Mouse (Mus musculus): ENCODE results near the gene D1Ertd622e. TPM values are rescaled to one million over a fixed set of nuclear protein-coding genes. Genes with fewer than 3 reads are reported as not detected.
A peak's percentile ranks its signal among the peaks of the same experiment; 100 is the strongest.
"Not testable (repeated sequence)": the region's sequence is repeated elsewhere in the genome, so short reads cannot be mapped to it uniquely, and the experiment has no call there.

The D1Ertd622e gene
- polyA plus RNA-seq, 1 experiment: 22.8 TPM

- DNase-seq: no peak
- Histone ChIP-seq H3K27ac (ENCODE audit: insufficient read depth, low read depth, low read length) (no peak overlapping the region), H3K27me3 (replicated peaks; ENCODE audit: control insufficient read depth, insufficient read depth, low read length) (no peaks in the 10 kb centered on the region), H3K36me3 (ENCODE audit: control insufficient read depth, insufficient read depth, low read length) (no peaks in the 10 kb centered on the region), H3K4me3 (ENCODE audit: insufficient read depth, low read depth, low read length) (no peak overlapping the region), H3K4me1 (ENCODE audit: control insufficient read depth, insufficient read depth, low read length) (peaks cover 8% of the 10 kb centered on the region)
- TF ChIP-seq POLR2A (IDR thresholded peaks at IDR 0.05; ENCODE audit: low read depth, low read length) (no peak), CTCF (conservative IDR thresholded peaks at IDR 0.05; ENCODE audit: insufficient read depth, insufficient read length, low read depth, low read length) (no peak)
- WGBS: 78% methylated on average over 2 of the region's 2 CpGs
Observed at GRCm38 (mm10) chr1:97611747-97612146, 50.1 kb downstream of the D1Ertd622e start.

GRCm38 (mm10) chr1:97603361-97603760, 58.5 kb downstream of the D1Ertd622e start:
- TF ChIP-seq CTCF (conservative IDR thresholded peaks at IDR 0.05; ENCODE audit: insufficient read depth, insufficient read length, low read depth, low read length): no peak
- TF ChIP-seq POLR2A (IDR thresholded peaks at IDR 0.05; ENCODE audit: low read depth, low read length): no peak
- Histone ChIP-seq H3K4me3 (ENCODE audit: insufficient read depth, low read depth, low read length) (no peak overlapping the region), H3K4me1 (ENCODE audit: control insufficient read depth, insufficient read depth, low read length) (peaks cover 5% of the 10 kb centered on the region; the same call in 1 of the 2 replicates), H3K27ac (ENCODE audit: insufficient read depth, low read depth, low read length) (no peak overlapping the region), H3K36me3 (ENCODE audit: control insufficient read depth, insufficient read depth, low read length) (no peaks in the 10 kb centered on the region), H3K27me3 (replicated peaks; ENCODE audit: control insufficient read depth, insufficient read depth, low read length) (no peaks in the 10 kb centered on the region)
- 38% methylated on average over 1 of the region's 1 CpGs for WGBS
- DNase-seq: peak; percentile 74

GRCm38 (mm10) chr1:97600371-97600770, 61.5 kb downstream of the D1Ertd622e start:
- no peak overlapping the region for H3K27ac ChIP-seq (ENCODE audit: insufficient read depth, low read depth, low read length)
- H3K36me3 ChIP-seq (ENCODE audit: control insufficient read depth, insufficient read depth, low read length): no peaks in the 10 kb centered on the region
- peaks cover 5% of the 10 kb centered on the region; the same call in 1 of the 2 replicates for H3K4me1 ChIP-seq (ENCODE audit: control insufficient read depth, insufficient read depth, low read length)
- no peak overlapping the region for H3K4me3 ChIP-seq (ENCODE audit: insufficient read depth, low read depth, low read length)
- 49% methylated on average over 2 of the region's 2 CpGs for WGBS
- no peak for TF ChIP-seq POLR2A (IDR thresholded peaks at IDR 0.05; ENCODE audit: low read depth, low read length)
- TF ChIP-seq CTCF (conservative IDR thresholded peaks at IDR 0.05; ENCODE audit: insufficient read depth, insufficient read length, low read depth, low read length): no peak
- DNase-seq: no peak
- no peaks in the 10 kb centered on the region for H3K27me3 ChIP-seq (replicated peaks; ENCODE audit: control insufficient read depth, insufficient read depth, low read length)

GRCm38 (mm10) chr1:97599101-97599500, 62.8 kb downstream of the D1Ertd622e start:
- Histone ChIP-seq H3K27ac (ENCODE audit: insufficient read depth, low read depth, low read length) (no peak overlapping the region), H3K4me3 (ENCODE audit: insufficient read depth, low read depth, low read length) (no peak overlapping the region), H3K27me3 (replicated peaks; ENCODE audit: control insufficient read depth, insufficient read depth, low read length) (no peaks in the 10 kb centered on the region), H3K36me3 (ENCODE audit: control insufficient read depth, insufficient read depth, low read length) (no peaks in the 10 kb centered on the region), H3K4me1 (ENCODE audit: control insufficient read depth, insufficient read depth, low read length) (peaks cover 5% of the 10 kb centered on the region; the same call in 1 of the 2 replicates)
- DNase-seq: peak; percentile 48
- WGBS: 38% methylated on average over 3 of the region's 3 CpGs
- no peak for TF ChIP-seq CTCF (conservative IDR thresholded peaks at IDR 0.05; ENCODE audit: insufficient read depth, insufficient read length, low read depth, low read length)

GRCm38 (mm10) chr1:97588561-97588960, 73.3 kb downstream of the D1Ertd622e start:
- TF ChIP-seq CTCF (conservative IDR thresholded peaks at IDR 0.05; ENCODE audit: insufficient read depth, insufficient read length, low read depth, low read length) (no peak), POLR2A (IDR thresholded peaks at IDR 0.05; ENCODE audit: low read depth, low read length) (no peak)
- no peaks in the 10 kb centered on the region for H3K36me3 ChIP-seq (ENCODE audit: control insufficient read depth, insufficient read depth, low read length)
- H3K27ac ChIP-seq (ENCODE audit: insufficient read depth, low read depth, low read length): no peak overlapping the region
- H3K27me3 ChIP-seq (replicated peaks; ENCODE audit: control insufficient read depth, insufficient read depth, low read length): no peaks in the 10 kb centered on the region
- no peaks in the 10 kb centered on the region for H3K4me1 ChIP-seq (ENCODE audit: control insufficient read depth, insufficient read depth, low read length)
- 33% methylated on average over 3 of the region's 3 CpGs for WGBS
- DNase-seq: no peak
- no peak overlapping the region for H3K4me3 ChIP-seq (ENCODE audit: insufficient read depth, low read depth, low read length)

GRCm38 (mm10) chr1:97585106-97585505, 76.8 kb downstream of the D1Ertd622e start:
- Histone ChIP-seq H3K27me3 (replicated peaks; ENCODE audit: control insufficient read depth, insufficient read depth, low read length) (no peaks in the 10 kb centered on the region), H3K36me3 (ENCODE audit: control insufficient read depth, insufficient read depth, low read length) (no peaks in the 10 kb centered on the region), H3K4me1 (ENCODE audit: control insufficient read depth, insufficient read depth, low read length) (no peaks in the 10 kb centered on the region), H3K27ac (ENCODE audit: insufficient read depth, low read depth, low read length) (no peak overlapping the region), H3K4me3 (ENCODE audit: insufficient read depth, low read depth, low read length) (no peak overlapping the region)
- no peak for TF ChIP-seq POLR2A (IDR thresholded peaks at IDR 0.05; ENCODE audit: low read depth, low read length)
- TF ChIP-seq CTCF (conservative IDR thresholded peaks at IDR 0.05; ENCODE audit: insufficient read depth, insufficient read length, low read depth, low read length): no peak
- DNase-seq: no peak

GRCm38 (mm10) chr1:97584171-97584570, 77.7 kb downstream of the D1Ertd622e start:
- TF ChIP-seq POLR2A (IDR thresholded peaks at IDR 0.05; ENCODE audit: low read depth, low read length) (no peak), CTCF (conservative IDR thresholded peaks at IDR 0.05; ENCODE audit: insufficient read depth, insufficient read length, low read depth, low read length) (no peak)
- no peak overlapping the region for H3K27ac ChIP-seq (ENCODE audit: insufficient read depth, low read depth, low read length)
- no peak for DNase-seq
- H3K27me3 ChIP-seq (replicated peaks; ENCODE audit: control insufficient read depth, insufficient read depth, low read length): no peaks in the 10 kb centered on the region
- no peak overlapping the region for H3K4me3 ChIP-seq (ENCODE audit: insufficient read depth, low read depth, low read length)
- no peaks in the 10 kb centered on the region for H3K4me1 ChIP-seq (ENCODE audit: control insufficient read depth, insufficient read depth, low read length)
- WGBS: 86% methylated on average over 3 of the region's 3 CpGs
- H3K36me3 ChIP-seq (ENCODE audit: control insufficient read depth, insufficient read depth, low read length): no peaks in the 10 kb centered on the region

- Histone ChIP-seq H3K4me1 (ENCODE audit: control insufficient read depth, insufficient read depth, low read length) (no peaks in the 10 kb centered on the region), H3K27ac (ENCODE audit: insufficient read depth, low read depth, low read length) (no peak overlapping the region), H3K36me3 (ENCODE audit: control insufficient read depth, insufficient read depth, low read length) (no peaks in the 10 kb centered on the region), H3K4me3 (ENCODE audit: insufficient read depth, low read depth, low read length) (no peak overlapping the region), H3K27me3 (replicated peaks; ENCODE audit: control insufficient read depth, insufficient read depth, low read length) (no peaks in the 10 kb centered on the region)
- TF ChIP-seq CTCF (conservative IDR thresholded peaks at IDR 0.05; ENCODE audit: insufficient read depth, insufficient read length, low read depth, low read length) (no peak), POLR2A (IDR thresholded peaks at IDR 0.05; ENCODE audit: low read depth, low read length) (no peak)
- WGBS: 79% methylated on average over 4 of the region's 4 CpGs
- no peak for DNase-seq
Observed at GRCm38 (mm10) chr1:97583085-97583484, 78.8 kb downstream of the D1Ertd622e start.

GRCm38 (mm10) chr1:97580680-97581079, 81.2 kb downstream of the D1Ertd622e start:
- not testable (repeated sequence) for H3K27me3 ChIP-seq (replicated peaks; ENCODE audit: control insufficient read depth, insufficient read depth, low read length); H3K36me3 ChIP-seq (ENCODE audit: control insufficient read depth, insufficient read depth, low read length); H3K27ac ChIP-seq (ENCODE audit: insufficient read depth, low read depth, low read length); H3K4me1 ChIP-seq (ENCODE audit: control insufficient read depth, insufficient read depth, low read length); DNase-seq; H3K4me3 ChIP-seq (ENCODE audit: insufficient read depth, low read depth, low read length)

Measured in kidney, adult 2 months (tissue).